Mouse (Mus musculus) embryonic facial prominence, embryonic 13.5 days (tissue): ENCODE measurements at regions not wholly inside any gene's neighbourhood (a gene's known extent, or its start where the extent isn't known, plus 50 kb on each side); places are given as distances from the start of the nearest gene placed in this dataset.

Source experiments
- ATAC-seq: fragments of 200-750 bp; cut with Nextera tagmentation; 2 replicates; pipeline ENCODE4 v1.8.0; 2017; ENCODE audit warnings: low read depth; ENCODE audit not compliant: insufficient number of reproducible peaks, insufficient read depth, low FRiP score, low TSS enrichment
- H3K27ac ChIP-seq: fragments of 300-500 bp; sonication (generic); 2 replicates; pipeline ENCODE4 v1.5.1; 2015; ENCODE audit warnings: moderate library complexity, mild to moderate bottlenecking, inconsistent platforms
- H3K27me3 ChIP-seq: fragments of 300-500 bp; sonication (generic); 2 replicates; pipeline ENCODE4 v1.6.1; 2015; ENCODE audit warnings: mild to moderate bottlenecking, inconsistent platforms
- H3K36me3 ChIP-seq: fragments of 300-500 bp; sonication (generic); 2 replicates; pipeline ENCODE4 v1.6.1; 2015; ENCODE audit warnings: mild to moderate bottlenecking, inconsistent platforms
- H3K4me1 ChIP-seq: fragments of 300-500 bp; sonication (generic); 2 replicates; pipeline ENCODE4 v1.6.1; 2015; ENCODE audit warnings: inconsistent platforms
- H3K4me2 ChIP-seq: fragments of 300-500 bp; sonication (generic); 2 replicates; pipeline ENCODE4 v1.6.1; 2015; ENCODE audit warnings: moderate library complexity, mild to moderate bottlenecking, inconsistent platforms
- H3K4me3 ChIP-seq: fragments of 300-500 bp; sonication (generic); 2 replicates; pipeline ENCODE4 v1.5.1; 2015; ENCODE audit warnings: mild to moderate bottlenecking, inconsistent platforms
- H3K9ac ChIP-seq: fragments of 300-500 bp; sonication (generic); 2 replicates; pipeline ENCODE4 v1.6.1; 2015; ENCODE audit warnings: mild to moderate bottlenecking, inconsistent platforms
- H3K9me3 ChIP-seq: fragments of 300-500 bp; sonication (generic); 2 replicates; pipeline ENCODE4 v1.6.1; 2016; ENCODE audit warnings: inconsistent platforms
- WGBS: fragments of 180-500 bp; shearing (Covaris S2); methylation state at CpG from one replicate; pipeline ENCODE4 v1.1.7; 2015; ENCODE audit warnings: mixed read lengths; 5-methylcytosine and 5-hydroxymethylcytosine counted together

GRCm38 (mm10) chr2:12764510-12764909 lies 159.3 kb upstream of the Pter start:
- H3K4me2 ChIP-seq = no peak overlapping the region
- no peaks in the 10 kb centered on the region for H3K36me3 ChIP-seq
- no peak overlapping the region for H3K27ac ChIP-seq
- no peak overlapping the region for H3K9ac ChIP-seq
- H3K4me1 ChIP-seq = no peaks in the 10 kb centered on the region
- no peaks in the 10 kb centered on the region for H3K9me3 ChIP-seq
- 69% methylated on average over 1 of the region's 1 CpGs for WGBS
- H3K27me3 ChIP-seq = no peaks in the 10 kb centered on the region
- no peak for ATAC-seq
- no peak overlapping the region for H3K4me3 ChIP-seq

GRCm38 (mm10) chr2:12765336-12765735 lies 158.5 kb upstream of the Pter start:
- Histone ChIP-seq H3K9ac (no peak overlapping the region), H3K27ac (no peak overlapping the region), H3K4me1 (no peaks in the 10 kb centered on the region), H3K4me3 (no peak overlapping the region), H3K4me2 (no peak overlapping the region), H3K27me3 (no peaks in the 10 kb centered on the region), H3K9me3 (no peaks in the 10 kb centered on the region), H3K36me3 (no peaks in the 10 kb centered on the region)
- 75% methylated on average over 2 of the region's 2 CpGs for WGBS
- no peak for ATAC-seq

- WGBS = 23% methylated on average over 3 of the region's 3 CpGs
- no peak overlapping the region for H3K4me2 ChIP-seq
- ATAC-seq = no peak
- H3K36me3 ChIP-seq = no peaks in the 10 kb centered on the region
- H3K9me3 ChIP-seq = no peaks in the 10 kb centered on the region
- H3K27ac ChIP-seq = no peak overlapping the region
- 0 out of 2 replicates have a peak, but pooled peaks cover 4% of the 10 kb centered on the region for H3K4me1 ChIP-seq
- no peak overlapping the region for H3K9ac ChIP-seq
- no peaks in the 10 kb centered on the region for H3K27me3 ChIP-seq
- no peak overlapping the region for H3K4me3 ChIP-seq
Observed at GRCm38 (mm10) chr2:12776866-12777265, 147.0 kb upstream of the Pter start.

- Histone ChIP-seq H3K36me3 (no peaks in the 10 kb centered on the region), H3K4me3 (no peak overlapping the region), H3K4me2 (no peak overlapping the region), H3K9me3 (no peaks in the 10 kb centered on the region), H3K9ac (no peak overlapping the region), H3K4me1 (0 out of 2 replicates have a peak, but pooled peaks cover 4% of the 10 kb centered on the region), H3K27me3 (no peaks in the 10 kb centered on the region), H3K27ac (no peak overlapping the region)
- 72% methylated on average over 2 of the region's 2 CpGs for WGBS
- no peak for ATAC-seq
Observed at GRCm38 (mm10) chr2:12777696-12778095, 146.1 kb upstream of the Pter start.

- 46% methylated on average over 2 of the region's 2 CpGs for whole genome bisulfite sequencing
Observed at GRCm38 (mm10) chr2:12792596-12792995, 131.2 kb upstream of the Pter start.

GRCm38 (mm10) chr2:12797615-12798169 lies 126.1 kb upstream of the Pter start:
- no peaks in the 10 kb centered on the region for H3K4me1 ChIP-seq
- H3K27me3 ChIP-seq = no peaks in the 10 kb centered on the region
- H3K9ac ChIP-seq = no peak overlapping the region
- no peaks in the 10 kb centered on the region for H3K9me3 ChIP-seq
- 72% methylated on average over 1 of the region's 1 CpGs for WGBS
- no peak overlapping the region for H3K27ac ChIP-seq
- no peak for ATAC-seq
- no peak overlapping the region for H3K4me3 ChIP-seq
- no peaks in the 10 kb centered on the region for H3K36me3 ChIP-seq
- no peak overlapping the region for H3K4me2 ChIP-seq

More at GRCm38 (mm10) chr2:12792596-12792995, 131.2 kb upstream of the Pter start:
- Histone ChIP-seq H3K27ac (no peak overlapping the region), H3K4me2 (no peak overlapping the region), H3K4me3 (no peak overlapping the region), H3K4me1 (no peaks in the 10 kb centered on the region), H3K36me3 (no peaks in the 10 kb centered on the region), H3K9me3 (no peaks in the 10 kb centered on the region), H3K27me3 (no peaks in the 10 kb centered on the region), H3K9ac (no peak overlapping the region)
- ATAC-seq = no peak

- Histone ChIP-seq H3K36me3 (no peaks in the 10 kb centered on the region), H3K4me2 (no peak overlapping the region), H3K27ac (no peak overlapping the region), H3K27me3 (no peaks in the 10 kb centered on the region), H3K9ac (no peak overlapping the region), H3K4me3 (no peak overlapping the region), H3K9me3 (no peaks in the 10 kb centered on the region), H3K4me1 (no peaks in the 10 kb centered on the region)
- 87% methylated on average over 4 of the region's 4 CpGs for WGBS
- ATAC-seq = no peak
Observed at GRCm38 (mm10) chr2:12799153-12799925, 124.5 kb upstream of the Pter start.

GRCm38 (mm10) chr2:12802667-12803066 lies 121.2 kb upstream of the Pter start:
- Histone ChIP-seq H3K27me3 (no peaks in the 10 kb centered on the region), H3K36me3 (no peaks in the 10 kb centered on the region), H3K27ac (no peak overlapping the region), H3K4me1 (no peaks in the 10 kb centered on the region), H3K4me3 (no peak overlapping the region), H3K9me3 (no peaks in the 10 kb centered on the region), H3K4me2 (no peak overlapping the region), H3K9ac (no peak overlapping the region)
- 47% methylated on average over 1 of the region's 1 CpGs for WGBS
- ATAC-seq = no peak

- no peak overlapping the region for H3K4me3 ChIP-seq
- 80% methylated on average over 2 of the region's 2 CpGs for WGBS
- no peaks in the 10 kb centered on the region for H3K36me3 ChIP-seq
- H3K4me2 ChIP-seq = no peak overlapping the region
- ATAC-seq = no peak
- H3K9ac ChIP-seq = no peak overlapping the region
- H3K9me3 ChIP-seq = no peaks in the 10 kb centered on the region
- no peaks in the 10 kb centered on the region for H3K27me3 ChIP-seq
- no peaks in the 10 kb centered on the region for H3K4me1 ChIP-seq
- H3K27ac ChIP-seq = no peak overlapping the region
Observed at GRCm38 (mm10) chr2:12805096-12805495, 118.7 kb upstream of the Pter start.

- H3K27ac ChIP-seq = no peak overlapping the region
- WGBS = 46% methylated on average over 5 of the region's 5 CpGs
- H3K9me3 ChIP-seq = no peaks in the 10 kb centered on the region
- H3K9ac ChIP-seq = no peak overlapping the region
- H3K4me1 ChIP-seq = no peaks in the 10 kb centered on the region
- no peak overlapping the region for H3K4me2 ChIP-seq
- H3K36me3 ChIP-seq = no peaks in the 10 kb centered on the region
- no peak overlapping the region for H3K4me3 ChIP-seq
- no peak for ATAC-seq
- H3K27me3 ChIP-seq = no peaks in the 10 kb centered on the region
Observed at GRCm38 (mm10) chr2:12808466-12808865, 115.4 kb upstream of the Pter start.

- ATAC-seq = no peak
- no peaks in the 10 kb centered on the region for H3K36me3 ChIP-seq
- H3K4me2 ChIP-seq = no peak overlapping the region
- no peak overlapping the region for H3K9ac ChIP-seq
- no peak overlapping the region for H3K4me3 ChIP-seq
- H3K27me3 ChIP-seq = no peaks in the 10 kb centered on the region
- H3K27ac ChIP-seq = no peak overlapping the region
- no peaks in the 10 kb centered on the region for H3K9me3 ChIP-seq
- no peaks in the 10 kb centered on the region for H3K4me1 ChIP-seq
- WGBS = 62% methylated on average over 5 of the region's 5 CpGs
Observed at GRCm38 (mm10) chr2:12815339-12815738, 108.5 kb upstream of the Pter start.

- no peaks in the 10 kb centered on the region for H3K27me3 ChIP-seq
- no peaks in the 10 kb centered on the region for H3K9me3 ChIP-seq
- H3K4me1 ChIP-seq = no peaks in the 10 kb centered on the region
- no peak overlapping the region for H3K9ac ChIP-seq
- ATAC-seq = no peak
- 93% methylated on average over 1 of the region's 1 CpGs for WGBS
- no peak overlapping the region for H3K4me2 ChIP-seq
- H3K36me3 ChIP-seq = no peaks in the 10 kb centered on the region
- H3K27ac ChIP-seq = no peak overlapping the region
- H3K4me3 ChIP-seq = no peak overlapping the region
Observed at GRCm38 (mm10) chr2:12825902-12826301, 97.9 kb upstream of the Pter start.
